Mouse (Mus musculus): ENCODE results near the gene Adamtsl1.

Gene Adamtsl1

DNA sequence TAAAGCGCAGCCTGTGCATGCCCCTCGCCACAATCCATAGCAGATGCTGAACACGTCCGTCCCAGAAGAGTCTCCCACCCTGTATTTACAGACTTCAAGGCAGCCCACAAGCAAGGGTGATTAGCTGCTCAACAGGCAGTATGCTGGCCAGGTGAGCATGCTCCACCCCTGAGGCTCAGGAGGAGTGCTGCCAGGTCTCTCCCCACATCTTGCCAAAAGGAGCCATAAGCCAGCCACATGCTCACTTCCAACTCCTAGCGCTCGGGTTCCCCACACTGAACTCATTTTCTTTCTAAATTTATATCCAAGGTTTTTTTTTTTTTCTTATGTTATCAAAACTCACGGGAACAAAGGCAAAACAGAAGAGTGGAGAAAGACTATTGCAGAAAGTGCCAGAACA lies 687.8 kb downstream of the Adamtsl1 start:
- DNase-seq (ENCODE audit: low spot score) = no peak

DNA sequence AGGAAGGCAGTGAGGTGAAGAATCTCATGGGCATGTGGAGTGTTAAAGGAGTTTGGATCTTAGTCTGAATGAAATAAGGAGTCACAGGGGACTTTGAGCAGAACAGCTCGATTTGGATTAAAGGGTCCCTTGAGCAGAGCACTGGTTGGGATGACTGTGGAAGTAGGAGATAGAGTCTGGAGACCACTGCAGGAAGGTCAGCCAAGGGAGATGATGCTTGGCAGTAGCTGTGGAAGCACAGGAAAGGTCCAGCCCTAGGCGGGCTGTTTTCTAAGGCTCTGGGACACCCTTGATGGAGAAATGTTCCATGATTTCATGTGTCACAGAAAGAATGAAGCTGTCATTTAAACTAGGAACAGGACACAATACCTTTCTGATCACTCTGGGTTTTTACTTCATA lies 689.3 kb downstream of the Adamtsl1 start:
- DNase-seq (ENCODE audit: low spot score) = no peak

DNA sequence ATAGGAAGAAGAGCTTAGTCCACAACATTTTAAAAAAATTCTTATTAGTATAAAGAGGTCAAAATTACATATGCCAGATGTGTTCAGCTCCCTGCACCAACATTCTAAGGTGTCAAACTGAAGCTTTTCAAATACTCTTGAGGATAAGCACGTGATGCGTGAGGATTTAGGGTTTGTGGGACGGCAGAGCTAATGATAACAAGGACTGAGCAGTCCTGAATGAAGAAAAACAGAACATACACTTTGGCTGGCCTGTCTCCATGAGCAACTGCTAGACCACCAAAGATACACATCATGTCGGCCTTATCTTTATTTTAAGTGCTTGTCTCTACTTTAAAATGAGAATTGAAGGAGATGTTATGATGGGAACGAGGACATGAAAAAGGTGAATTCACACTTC lies 710.9 kb downstream of the Adamtsl1 start:
- DNase-seq (ENCODE audit: low spot score) = no peak

DNA sequence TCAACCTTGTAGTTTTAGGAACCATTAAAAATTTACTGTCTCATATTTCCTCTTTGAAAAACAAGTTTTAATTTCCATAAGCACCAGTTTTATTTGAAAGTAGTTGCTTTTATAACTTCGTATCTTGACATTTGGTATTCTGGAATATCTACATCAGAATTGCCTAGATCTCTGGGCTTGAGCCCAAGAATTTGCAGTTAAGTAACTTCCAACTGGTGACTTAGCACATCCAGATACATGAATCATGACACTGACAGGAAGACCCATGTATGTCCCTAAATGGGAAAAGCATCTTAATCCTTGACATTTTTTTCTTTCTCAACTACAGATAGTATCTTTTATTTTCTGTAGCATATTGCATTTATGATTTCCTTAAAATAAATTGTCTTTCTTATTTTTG lies 713.1 kb downstream of the Adamtsl1 start:
- DNase-seq (ENCODE audit: low spot score) = no peak

DNA sequence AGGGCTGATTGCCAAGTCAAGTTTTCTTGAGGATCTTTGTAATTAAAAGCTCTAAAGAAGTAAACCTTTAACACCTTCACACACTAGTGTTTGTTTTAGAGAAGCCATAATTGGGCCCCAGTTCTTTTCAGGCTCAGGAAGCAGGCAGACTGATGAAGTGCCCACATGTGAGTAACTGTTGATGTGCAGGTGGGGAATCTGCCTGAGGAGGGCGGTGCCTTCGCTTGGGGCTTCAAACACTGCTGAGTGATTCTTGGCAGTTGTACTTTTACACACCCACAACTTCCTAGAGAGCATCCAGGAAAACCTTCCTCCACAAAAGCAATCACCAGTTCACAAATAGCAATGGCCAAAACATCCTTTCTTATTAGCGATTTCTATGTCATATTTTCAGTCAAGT lies 719.2 kb downstream of the Adamtsl1 start:
- DNase-seq (ENCODE audit: low spot score) = no peak

DNA sequence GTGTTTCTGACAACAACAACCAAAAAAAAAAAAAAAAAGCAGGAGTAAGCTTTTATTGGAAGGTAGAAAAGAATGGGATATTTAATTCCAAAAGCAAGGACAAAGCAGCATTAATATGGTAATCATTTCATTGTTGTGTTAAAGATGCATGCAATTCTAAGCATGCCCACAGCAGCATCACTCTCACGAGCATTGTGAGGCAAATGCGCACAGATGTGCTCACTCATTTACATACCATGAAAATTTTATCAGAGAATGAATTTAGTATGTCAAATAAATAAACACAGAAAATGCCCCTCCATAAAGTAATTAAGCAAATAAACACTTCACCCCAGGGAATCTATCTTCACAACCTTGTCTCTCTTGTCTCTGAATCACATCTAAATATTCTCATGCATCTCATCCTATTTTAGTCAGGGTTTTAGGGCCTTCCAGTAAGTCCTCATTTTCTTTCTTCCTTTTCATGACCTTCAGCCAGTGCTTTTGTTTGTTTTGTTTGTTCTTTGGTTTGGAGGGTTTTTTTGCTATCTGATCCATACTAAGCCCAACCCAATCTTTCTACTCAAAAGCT lies 728.0 kb downstream of the Adamtsl1 start:
- no peak for DNase-seq (ENCODE audit: low spot score)

DNA sequence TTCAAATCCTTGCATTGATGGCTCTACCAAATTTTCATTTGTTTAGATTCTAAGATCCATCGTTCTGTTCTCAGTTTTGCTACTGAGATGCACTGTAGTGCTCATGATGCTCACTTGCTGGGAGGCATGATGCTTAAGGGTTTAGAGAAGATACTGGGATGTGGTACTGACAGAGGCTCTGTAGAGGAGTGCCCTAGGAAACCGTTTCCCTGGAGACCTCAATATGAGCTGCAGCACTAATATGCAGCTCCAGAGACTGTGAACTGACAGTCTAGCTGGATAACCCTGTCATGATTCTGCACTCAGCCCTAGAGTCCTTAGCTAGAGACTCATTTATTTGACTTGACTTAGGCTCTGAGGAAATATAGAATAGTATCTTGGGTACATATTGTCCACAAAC lies 756.1 kb downstream of the Adamtsl1 start:
- no peak for DNase-seq (ENCODE audit: low spot score)

DNA sequence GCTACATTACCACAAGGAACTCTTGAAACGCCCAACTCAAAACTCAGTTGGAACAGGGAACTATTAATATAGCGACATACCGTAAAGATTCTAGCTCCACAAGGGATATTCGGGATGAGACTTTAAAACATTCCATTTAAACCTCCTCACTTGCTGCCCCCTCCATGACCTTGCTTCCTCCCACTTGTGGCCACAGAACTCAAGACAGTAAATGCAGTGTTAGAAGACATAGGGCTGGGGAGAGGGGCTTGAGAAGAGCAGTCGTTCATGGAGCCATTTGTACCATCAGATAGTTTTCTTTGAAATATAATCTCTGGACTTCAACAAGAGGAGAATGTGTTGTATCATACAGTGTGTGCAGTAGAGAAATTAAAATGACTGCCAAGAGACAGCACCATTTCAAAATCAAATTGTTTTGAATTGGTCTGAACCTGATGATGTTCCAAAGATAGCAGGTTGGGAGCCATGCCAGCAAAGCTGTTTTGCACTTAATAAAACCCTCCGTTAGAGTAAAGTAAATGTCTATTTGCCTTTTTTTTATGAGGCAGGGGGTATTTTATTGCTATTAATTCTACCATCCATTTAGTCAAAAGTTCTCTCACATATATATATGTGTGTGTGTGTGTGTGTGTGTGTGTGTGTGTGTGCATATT lies 759.9 kb downstream of the Adamtsl1 start:
- no peak for DNase-seq (ENCODE audit: low spot score)

DNA sequence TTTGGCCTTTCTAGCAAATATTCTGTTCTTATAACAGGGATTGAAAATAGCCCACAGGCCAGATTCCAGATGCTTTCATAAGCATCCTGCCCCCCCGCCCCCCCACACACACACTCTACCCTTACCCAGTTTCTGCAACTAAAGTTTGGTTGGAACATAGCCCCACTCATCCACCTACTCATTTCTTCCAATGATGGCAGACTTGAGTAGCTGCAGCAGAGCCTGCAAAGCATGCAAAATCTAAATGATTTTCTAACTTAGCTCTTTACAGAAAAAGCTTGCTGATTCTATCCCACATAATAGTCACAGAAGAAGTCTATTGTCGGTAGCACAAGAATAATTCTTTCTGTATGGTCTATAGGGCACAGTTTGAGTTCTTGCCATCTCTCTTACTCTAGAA lies 760.7 kb downstream of the Adamtsl1 start:
- DNase-seq (ENCODE audit: low spot score) = no peak

DNA sequence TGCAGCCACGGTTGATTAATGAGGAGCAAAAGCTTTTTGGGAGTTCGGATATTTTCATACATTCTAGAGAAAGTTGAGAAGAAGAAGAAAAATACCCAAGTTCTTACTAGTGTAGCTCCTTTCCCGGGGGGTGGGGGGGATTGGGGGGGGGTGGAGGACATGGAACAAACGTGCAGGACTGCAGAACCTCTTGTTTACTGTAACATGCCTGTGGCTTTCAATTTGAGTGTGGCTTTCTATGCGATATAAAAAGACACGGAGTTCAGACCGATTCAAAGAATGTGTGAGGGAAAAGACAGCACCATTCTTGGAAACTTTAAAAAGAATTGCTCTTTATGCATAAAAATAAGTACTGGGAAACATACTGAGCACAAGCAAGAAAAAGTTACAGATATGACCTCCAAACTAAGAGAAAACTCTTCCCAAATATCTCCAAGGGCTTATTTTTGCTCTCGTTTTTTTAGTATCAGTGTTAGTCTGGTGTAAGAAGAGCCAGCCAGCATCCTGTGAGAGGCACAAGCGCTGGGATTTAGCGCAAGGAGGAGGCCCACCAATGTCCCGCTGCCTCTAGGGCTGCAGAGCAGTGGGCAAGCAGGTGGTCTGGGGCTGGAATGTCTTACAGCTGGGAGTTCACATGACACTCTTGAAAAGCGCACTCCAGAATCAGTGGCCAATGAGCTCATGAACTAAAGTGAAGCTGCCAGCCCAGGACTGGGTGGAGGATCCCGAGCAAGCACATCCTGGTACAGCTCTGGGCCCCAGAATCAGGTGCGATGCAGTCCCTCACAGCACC lies 762.2 kb downstream of the Adamtsl1 start:
- no peak for DNase-seq (ENCODE audit: low spot score)

DNA sequence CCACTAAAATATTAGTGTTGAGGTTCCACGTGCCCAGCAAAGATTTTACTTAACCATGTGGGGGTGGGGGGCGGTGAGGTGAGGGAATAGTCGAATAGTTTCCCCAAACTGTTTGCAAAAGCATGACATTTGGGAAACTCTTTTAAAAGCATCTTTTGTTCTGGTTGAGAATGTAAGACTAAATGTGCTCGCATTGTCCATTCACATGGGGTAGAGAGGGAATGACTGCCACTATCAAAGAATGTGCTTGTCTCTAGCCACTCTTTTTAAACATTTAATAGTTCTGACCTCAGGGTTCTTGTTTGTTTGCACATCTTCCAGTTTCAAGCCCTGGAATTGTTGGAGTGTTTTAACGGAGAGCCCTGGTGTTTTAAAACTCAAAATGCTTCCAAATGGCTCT lies 764.6 kb downstream of the Adamtsl1 start:
- no peak for DNase-seq (ENCODE audit: low spot score)

DNA sequence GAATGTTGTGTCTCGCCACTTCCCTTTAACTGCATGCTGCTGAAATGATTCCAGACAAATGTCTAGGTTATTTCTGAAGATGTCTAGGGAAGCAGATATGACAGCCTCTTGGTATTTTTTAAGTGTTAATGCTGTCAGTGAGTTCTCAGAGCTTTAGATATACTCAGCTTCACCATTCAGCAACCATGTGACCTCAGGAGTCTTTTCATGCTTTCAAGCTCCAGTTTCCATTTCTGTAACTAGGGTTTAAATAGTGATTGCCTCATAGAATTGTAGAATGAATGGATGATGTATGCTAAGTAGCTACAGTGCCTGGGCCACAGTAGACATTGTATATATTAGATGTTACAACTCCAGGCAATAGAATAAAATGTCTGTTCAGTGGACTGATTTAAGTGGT lies 772.6 kb downstream of the Adamtsl1 start:
- DNase-seq (ENCODE audit: low spot score) = no peak

DNA sequence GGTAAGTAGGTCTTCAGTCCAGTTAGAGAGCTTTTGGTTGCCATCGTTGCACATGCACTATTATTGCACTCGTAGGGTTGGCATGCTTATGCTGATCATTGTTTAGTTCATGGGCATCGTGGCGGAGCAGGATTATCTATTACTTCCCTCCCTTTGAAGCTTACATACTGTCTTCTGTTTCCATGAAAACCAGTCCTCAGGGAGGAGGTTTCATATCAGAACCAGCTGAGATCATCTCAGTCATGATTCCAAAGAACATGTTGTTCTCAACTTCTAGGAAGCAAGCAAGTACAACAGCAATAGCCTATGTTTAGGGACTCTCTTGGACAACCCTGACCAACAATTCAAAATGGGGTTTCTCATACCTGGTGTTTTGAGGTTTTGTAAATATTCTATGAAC lies 774.3 kb downstream of the Adamtsl1 start:
- DNase-seq (ENCODE audit: low spot score) = no peak

DNA sequence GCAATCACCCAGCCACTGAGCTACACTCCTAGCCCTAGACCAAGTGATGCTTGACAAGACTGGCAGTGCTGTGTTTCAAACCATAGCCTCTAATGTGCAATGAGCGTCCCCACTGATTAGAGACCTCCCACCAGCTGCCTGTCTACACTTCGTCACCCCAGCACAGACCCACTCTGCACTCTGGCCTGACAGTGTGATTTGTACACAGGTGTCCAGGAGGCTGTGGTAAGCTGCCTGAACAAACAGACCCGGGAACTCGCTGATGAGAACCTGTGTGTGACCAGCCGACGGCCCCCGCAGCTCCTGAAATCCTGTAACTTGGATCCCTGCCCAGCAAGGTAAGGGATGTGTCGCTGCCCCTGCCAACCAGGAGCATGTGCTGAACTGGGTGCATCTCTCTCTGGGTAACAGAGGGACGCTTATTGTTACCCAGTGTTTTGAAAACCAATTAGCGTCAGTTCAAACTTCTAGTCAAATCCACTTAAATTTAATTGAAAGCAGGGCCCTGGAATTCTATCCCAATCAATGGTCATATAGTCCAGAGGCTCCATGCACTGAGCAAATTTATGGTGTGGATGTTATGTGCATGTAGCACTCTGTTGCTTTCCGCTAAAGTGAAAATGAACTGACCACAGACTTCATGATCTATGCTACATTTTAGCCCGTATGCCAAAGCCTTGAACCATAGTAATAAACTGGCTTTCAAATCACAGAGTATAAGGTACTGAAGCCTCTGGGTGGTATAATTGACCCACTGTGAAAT lies 775.7 kb downstream of the Adamtsl1 start:
- no peak for DNase-seq (ENCODE audit: low spot score)

DNA sequence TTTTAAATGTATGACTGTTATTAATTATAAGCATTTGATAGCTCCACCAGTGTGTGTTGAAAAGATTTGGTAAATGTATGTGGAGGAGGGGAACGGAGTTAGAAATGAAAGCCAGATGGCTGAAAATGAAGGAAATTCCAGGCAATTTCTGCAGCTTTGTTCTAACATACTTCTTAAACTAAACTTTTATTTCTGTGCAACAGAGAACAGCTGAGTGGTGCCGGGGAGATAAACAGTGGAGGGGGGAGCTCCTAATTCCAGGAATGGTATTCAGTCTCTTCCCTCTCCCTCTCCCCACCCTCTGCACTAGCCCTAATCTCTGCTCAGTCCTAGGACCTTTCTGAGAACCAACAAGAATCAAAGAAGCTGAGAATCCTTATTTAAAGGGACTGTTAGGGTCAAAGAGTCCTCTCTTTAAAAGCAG lies 780.9 kb downstream of the Adamtsl1 start:
- no peak for DNase-seq (ENCODE audit: low spot score)

DNA sequence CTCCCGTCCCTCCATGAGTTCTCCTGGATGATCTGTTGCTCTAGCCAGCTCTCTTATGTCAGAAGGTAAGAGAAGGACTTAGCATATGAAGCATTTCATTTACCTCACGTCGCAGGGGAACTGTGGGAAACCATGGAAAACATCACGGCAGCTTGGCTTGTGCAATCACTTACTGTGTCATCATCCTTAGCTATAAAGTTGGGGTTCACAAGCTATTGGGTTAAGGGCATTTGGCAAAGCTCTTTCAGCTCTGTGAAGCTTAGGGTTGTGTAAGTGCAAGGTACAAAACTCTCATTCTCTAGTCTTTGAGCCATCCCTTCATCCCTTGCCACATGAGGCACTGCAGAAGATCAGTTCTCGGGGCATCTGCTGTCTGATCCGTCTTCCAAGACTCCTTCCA lies 787.5 kb downstream of the Adamtsl1 start:
- no peak for DNase-seq (ENCODE audit: low spot score)

DNA sequence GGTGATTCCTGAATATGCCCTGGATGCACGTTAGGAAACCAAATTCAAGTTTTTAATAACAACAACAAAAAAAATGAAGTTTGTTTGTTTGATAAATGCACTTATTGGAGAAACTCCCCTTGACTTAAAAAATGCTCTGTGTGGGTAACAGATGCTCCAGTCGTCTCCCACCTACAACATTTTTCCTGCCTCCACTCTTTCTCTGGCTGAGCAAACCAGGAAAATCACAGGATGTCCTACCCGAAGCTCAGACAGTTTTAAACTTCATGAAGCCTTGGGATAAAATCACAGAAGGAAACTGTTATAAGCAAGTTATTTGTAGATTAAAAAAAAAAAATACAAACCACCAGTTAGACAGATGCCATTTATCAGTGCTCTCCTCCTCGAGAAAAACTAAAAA lies 788.1 kb downstream of the Adamtsl1 start:
- no peak for DNase-seq (ENCODE audit: low spot score)

DNA sequence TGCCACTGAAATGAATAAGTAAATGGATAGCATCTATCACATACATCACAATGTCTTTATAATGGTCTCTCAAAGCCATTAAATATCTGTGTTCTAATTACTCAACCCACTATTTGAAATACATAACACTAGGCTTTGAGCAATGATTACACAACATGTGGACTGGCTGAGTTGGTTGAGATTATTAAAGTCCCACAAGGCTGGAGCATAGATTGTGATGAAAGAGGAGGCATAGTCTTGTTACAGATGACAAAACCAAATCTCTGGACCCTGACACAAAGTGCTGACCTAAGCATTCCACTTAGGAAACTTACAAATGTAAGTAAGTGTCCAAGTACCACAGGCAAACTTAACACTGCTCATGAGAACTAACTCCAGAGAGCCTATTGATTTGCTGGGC lies 792.8 kb downstream of the Adamtsl1 start:
- DNase-seq (ENCODE audit: low spot score) = no peak

DNA sequence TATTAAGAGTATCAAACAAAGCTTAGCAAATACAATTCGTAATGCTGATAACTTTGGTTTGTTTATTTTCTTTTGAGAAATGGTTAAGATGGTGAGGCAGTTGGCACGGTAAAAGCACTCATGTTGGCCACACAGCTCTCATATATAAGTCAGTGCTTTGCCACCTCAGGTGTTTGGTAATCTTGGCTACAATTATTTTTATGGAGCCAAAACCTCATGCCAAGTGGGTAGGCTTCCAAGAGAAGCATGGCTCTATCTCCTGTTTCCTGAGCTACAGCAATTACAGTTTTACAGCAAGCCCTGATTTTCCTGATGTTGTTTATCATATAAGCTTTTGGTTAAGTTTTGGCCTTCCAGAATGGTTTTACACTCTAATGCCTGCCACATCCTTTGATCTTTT lies 795.2 kb downstream of the Adamtsl1 start:
- no peak for DNase-seq (ENCODE audit: low spot score)

DNA sequence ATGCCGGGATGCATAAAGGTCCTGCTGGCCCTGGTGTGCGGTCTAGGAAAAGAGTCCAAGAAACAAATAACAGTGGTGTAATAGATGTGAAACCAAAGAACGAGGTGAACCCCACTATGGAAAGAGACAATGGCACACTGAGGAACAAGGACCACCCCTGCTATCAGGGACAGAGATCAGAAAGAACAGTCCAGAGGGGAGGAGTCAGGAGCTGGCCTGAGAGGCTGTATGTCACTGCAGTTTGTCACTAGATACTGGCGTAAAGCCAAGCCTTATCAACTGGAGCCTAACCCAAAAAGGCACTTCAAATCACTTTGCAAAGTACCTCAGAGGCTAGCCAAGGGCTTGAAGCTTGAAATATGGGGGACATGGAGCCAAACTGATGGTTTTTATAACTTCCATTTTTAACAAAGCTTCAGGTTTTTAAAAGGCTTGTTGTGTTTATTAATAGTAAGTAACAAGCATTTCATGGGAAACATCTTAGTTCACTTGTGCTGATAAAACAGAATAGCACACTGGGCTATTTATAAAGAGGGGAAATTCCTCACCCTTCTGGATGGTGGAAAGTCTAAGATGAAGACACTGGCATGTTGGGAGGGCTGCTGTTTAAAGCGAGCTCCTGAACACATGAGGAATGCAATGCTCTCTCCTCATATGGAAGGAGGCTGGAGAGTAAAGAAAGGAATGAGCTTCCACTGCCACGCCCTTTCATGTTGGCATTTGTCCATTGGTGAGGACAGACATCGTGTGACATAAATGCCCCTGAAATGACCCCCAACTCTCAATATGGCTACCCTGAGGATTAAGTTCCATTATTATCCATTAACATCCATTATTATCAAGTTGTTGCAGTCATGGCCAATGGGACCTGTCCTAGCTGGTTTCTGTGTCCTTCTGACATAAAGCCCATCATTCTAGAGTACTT lies 797.1 kb downstream of the Adamtsl1 start:
- no peak for DNase-seq (ENCODE audit: low spot score)

DNA sequence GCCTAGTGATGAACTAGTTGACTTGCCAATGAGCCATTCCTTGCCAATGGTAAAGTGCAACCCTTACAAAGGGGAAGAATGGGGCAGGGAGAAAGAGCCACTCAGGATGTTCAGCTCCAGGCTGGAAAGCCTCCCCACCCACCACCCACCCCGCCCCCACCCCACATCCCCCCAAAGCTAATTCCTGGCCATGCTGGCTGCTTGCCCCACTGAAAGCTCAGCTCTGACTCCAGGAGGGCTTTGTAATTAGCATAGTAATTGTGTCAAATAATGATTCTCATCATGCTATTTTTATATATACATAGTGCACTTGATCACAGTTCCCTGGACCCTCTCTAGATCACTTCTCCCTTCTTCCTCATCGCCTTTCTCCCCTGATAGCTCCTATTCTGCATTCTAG lies 798.4 kb downstream of the Adamtsl1 start:
- DNase-seq (ENCODE audit: low spot score) = no peak

DNA sequence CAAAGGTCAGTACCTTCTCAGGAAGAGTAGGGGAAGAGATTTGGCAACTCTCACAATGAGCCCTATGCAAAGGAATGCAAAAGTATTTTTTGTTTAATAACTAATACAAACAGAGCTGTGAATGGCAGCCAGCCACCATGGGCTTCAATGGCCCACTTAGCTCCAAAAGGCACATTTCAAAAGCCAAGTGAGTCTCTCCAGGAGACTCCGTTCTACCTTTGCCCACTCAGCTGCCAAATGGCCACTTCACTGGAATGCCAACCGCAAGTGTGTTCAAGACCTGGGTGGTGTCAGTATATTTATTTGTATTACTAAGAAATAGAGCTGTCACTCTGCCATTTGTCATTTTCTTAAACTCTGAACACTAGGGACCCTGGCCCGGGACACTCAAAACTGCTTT lies 800.5 kb downstream of the Adamtsl1 start:
- no peak for DNase-seq (ENCODE audit: low spot score)
